Mouse (Mus musculus) midbrain, embryonic 16.5 days (tissue): Measurements from ENCODE around the gene Gm10721. TPM values are rescaled to one million over a fixed set of nuclear protein-coding genes. Genes with fewer than 3 reads are reported as not detected.
"Not testable (repeated sequence)": the region's sequence is repeated elsewhere in the genome, so short reads cannot be mapped to it uniquely, and the experiment has no call there.

Source experiments
- ATAC-seq: fragments of 200-750 bp; cut with Nextera tagmentation; 2 replicates; pipeline ENCODE4 v1.8.0; 2017; ENCODE audit warnings: moderate TSS enrichment
- H3K27ac ChIP-seq: fragments of 300-500 bp; sonication (generic); 2 replicates; pipeline ENCODE4 v1.5.1; 2014; ENCODE audit warnings: mild to moderate bottlenecking, low read length, mixed read lengths
- H3K27me3 ChIP-seq: fragments of 300-500 bp; sonication (generic); 2 replicates; pipeline ENCODE4 v1.6.1; 2014; ENCODE audit warnings: low read depth, low read length, mixed read lengths; ENCODE audit not compliant: control insufficient read depth, insufficient read depth
- H3K36me3 ChIP-seq: fragments of 300-500 bp; sonication (generic); 2 replicates; pipeline ENCODE4 v1.6.1; 2014; ENCODE audit warnings: mild to moderate bottlenecking, low read length, moderate library complexity, mixed read lengths; ENCODE audit not compliant: control insufficient read depth, insufficient read depth
- H3K4me1 ChIP-seq: fragments of 300-500 bp; sonication (generic); 2 replicates; pipeline ENCODE4 v1.6.1; 2014; ENCODE audit warnings: mild to moderate bottlenecking, low read length, mixed read lengths; ENCODE audit not compliant: control insufficient read depth, insufficient read depth
- H3K4me2 ChIP-seq: fragments of 300-500 bp; sonication (generic); 2 replicates; pipeline ENCODE4 v1.6.1; 2014; ENCODE audit warnings: mild to moderate bottlenecking, low read length, mixed read lengths
- H3K4me3 ChIP-seq: fragments of 300-500 bp; sonication (generic); 2 replicates; pipeline ENCODE4 v1.5.1; 2014; ENCODE audit warnings: low read depth, mild to moderate bottlenecking, low read length, moderate library complexity, mixed read lengths
- H3K9ac ChIP-seq: fragments of 300-500 bp; sonication (generic); 2 replicates; pipeline ENCODE4 v1.6.1; 2014; ENCODE audit warnings: low read depth, low read length, mixed read lengths
- H3K9me3 ChIP-seq: fragments of 300-500 bp; sonication (generic); replicated peaks from 2 replicates; pipeline ENCODE4 v1.6.1; 2014; ENCODE audit warnings: mild to moderate bottlenecking, low read length, mixed read lengths; ENCODE audit not compliant: control insufficient read depth, poor library complexity, severe bottlenecking
- WGBS: fragments of 180-500 bp; shearing (Covaris S2); extraction: QIAGEN DNeasy Blood & Tissue Kit; methylation state at CpG from one replicate; pipeline ENCODE4 v1.1.7; 2014; 5-methylcytosine and 5-hydroxymethylcytosine counted together
- polyA plus RNA-seq: library from polyadenylated mRNA; unstranded; fragments of >200 nt; fragmentation: Nextera tagmentation; extraction: Ambion mirVana; gene quantifications from 2 replicates; pipeline ENCODE4 v1.2.1, GENCODE M21; 2015

Gene Gm10721
- polyA plus RNA-seq: not detected in 2 replicates

DNA sequence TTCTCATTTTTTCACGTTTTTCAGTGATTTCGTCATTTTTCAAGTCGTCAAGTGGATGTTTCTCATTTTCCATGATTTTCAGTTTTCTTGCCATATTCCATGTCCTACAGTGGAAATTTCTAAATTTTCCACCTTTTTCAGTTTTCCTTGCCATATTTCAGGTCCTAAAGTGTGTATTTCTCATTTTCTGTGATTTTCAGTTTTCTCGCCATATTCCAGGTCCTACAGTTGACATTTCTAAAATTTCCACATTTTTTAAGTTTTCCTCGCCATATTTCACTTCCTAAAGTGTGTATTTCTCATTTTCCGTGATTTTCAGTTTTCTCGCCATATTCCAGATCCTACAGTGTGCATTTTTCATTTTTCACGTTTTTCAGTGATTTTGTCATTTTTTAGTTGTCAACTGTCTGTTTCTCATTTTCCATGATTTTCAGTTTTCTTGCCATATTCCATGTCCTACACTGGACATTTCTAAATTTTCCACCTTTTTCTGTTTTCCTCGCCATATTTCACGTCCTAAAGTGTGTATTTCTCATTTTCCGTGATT, at the start of gene Gm10721:
Gene Gm10721 (plus strand): TSS at position 408 of the 547 bp plus-strand sequence.
- not testable (repeated sequence) for H3K4me3 ChIP-seq, H3K9ac ChIP-seq, H3K9me3 ChIP-seq, H3K4me2 ChIP-seq, H3K4me1 ChIP-seq, H3K27ac ChIP-seq, H3K27me3 ChIP-seq, H3K36me3 ChIP-seq
- peak; percentile 72; the same call in 1 of the 2 replicates for ATAC-seq
- no CpG with 5 or more reads among the region's 11 CpGs for WGBS

DNA sequence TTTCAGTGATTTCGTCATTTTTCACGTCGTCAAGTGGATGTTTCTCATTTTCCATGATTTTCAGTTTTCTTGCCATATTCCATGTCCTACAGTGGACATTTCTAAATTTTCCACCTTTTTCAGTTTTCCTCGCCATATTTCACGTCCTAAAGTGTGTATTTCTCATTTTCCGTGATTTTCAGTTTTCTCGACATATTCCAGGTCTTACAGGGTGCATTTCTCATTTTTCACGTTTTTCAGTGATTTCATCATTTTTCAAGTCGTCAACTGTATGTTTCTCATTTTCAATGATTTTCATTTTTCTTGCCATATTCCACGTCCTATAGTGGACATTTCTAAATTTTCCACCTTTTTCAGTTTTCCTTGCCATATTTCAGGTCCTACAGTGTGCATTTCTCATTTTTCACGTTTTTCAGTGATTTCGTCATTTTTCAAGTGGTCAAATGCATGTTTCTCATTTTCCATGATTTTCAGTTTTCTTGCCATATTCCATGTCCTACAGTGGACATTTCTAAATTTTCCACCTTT, 12.4 kb upstream of the Gm10721 start, which contains the start of gene Gm10722:
Gene Gm10722 (plus strand): TSS at position 478 of the 528 bp plus-strand sequence.
- not testable (repeated sequence) for H3K4me2 ChIP-seq, H3K4me3 ChIP-seq, H3K9me3 ChIP-seq, H3K36me3 ChIP-seq, H3K27me3 ChIP-seq, H3K27ac ChIP-seq, H3K4me1 ChIP-seq, H3K9ac ChIP-seq, ATAC-seq
- WGBS: 74% methylated on average over 12 of the region's 12 CpGs

DNA sequence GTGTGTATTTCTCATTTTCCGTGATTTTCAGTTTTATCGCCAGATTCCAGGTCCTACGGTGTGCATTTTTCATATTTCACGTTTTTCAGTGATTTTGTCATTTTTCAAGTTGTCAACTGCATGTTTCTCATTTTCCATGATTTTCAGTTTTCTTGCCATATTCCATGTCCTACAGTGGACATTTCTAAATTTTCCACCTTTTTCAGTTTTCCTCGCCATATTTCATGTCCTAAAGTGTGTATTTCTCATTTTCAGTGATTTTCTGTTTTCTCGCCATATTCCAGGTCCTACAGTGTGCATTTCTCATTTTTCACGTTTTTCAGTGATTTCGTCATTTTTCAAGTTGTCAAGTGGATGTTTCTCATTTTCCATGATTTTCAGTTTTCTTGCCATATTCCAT, 11.9 kb upstream of the Gm10721 start:
- H3K27ac ChIP-seq, H3K4me1 ChIP-seq, H3K4me2 ChIP-seq, H3K36me3 ChIP-seq, H3K9me3 ChIP-seq, H3K9ac ChIP-seq, ATAC-seq, H3K27me3 ChIP-seq, H3K4me3 ChIP-seq: not testable (repeated sequence)
- 65% methylated on average over 8 of the region's 8 CpGs for WGBS

DNA sequence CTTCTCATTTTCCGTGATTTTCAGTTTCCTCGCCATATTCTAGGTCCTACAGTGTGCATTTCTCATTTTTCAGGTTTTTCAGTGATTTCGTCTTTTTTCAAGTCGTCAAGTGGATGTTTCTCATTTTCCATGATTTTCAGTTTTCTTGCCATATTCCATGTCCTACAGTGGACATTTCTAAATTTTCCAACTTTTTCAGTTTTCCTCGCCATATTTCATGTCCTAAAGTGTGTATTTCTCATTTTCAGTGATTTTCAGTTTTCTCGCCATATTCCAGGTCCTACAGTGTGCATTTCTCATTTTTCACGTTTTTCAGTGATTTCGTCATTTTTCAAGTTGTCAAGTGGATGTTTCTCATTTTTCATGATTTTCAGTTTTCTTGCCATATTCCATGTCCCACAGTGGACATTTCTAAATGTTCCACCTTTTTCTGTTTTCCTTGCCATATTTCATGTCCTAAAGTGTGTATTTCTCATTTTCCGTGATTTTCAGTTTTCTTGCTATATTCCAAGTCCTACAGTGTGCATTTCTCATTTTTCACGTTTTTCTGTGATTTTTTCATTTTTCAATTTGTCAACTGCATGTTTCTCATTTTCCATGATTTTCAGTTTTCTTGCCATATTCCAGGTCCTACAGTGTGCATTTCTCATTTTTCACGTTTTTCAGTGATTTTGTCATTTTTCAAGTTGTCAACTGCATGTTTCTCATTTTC, 10.8 kb upstream of the Gm10721 start:
- not testable (repeated sequence) for H3K36me3 ChIP-seq, H3K27ac ChIP-seq, H3K9me3 ChIP-seq, H3K4me1 ChIP-seq, H3K9ac ChIP-seq, H3K4me3 ChIP-seq, H3K4me2 ChIP-seq, H3K27me3 ChIP-seq
- WGBS: 64% methylated on average over 8 of the region's 11 CpGs
- peak; percentile 91 for ATAC-seq

DNA sequence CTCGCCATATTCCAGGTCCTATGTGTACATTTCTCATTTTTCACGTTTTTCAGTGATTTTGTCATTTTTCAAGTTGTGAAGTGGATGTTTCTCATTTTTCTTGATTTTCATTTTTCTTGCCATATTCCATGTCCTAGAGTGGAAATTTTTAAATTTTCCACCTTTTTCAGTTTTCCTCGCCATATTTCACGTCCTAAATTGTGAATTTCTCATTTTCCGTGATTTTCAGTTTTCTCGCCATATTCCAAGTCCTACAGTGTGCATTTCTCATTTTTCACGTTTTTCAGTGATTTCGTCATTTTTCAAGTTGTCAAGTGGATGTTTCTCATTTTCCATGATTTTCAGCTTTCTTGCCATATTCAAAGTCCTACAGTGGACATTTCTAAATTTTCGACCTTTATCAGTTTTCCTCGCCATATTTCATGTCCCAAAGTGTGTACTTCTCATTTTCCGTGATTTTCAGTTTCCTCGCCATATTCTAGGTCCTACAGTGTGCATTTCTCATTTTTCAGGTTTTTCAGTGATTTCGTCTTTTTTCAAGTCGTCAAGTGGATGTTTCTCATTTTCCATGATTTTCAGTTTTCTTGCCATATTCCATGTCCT, 10.0 kb upstream of the Gm10721 start, which contains the start of gene Gm11168:
Gene Gm11168 (plus strand): TSS at position 553 of the 603 bp plus-strand sequence.
- 69% methylated on average over 6 of the region's 14 CpGs for WGBS
- not testable (repeated sequence) for H3K4me1 ChIP-seq, H3K4me2 ChIP-seq, H3K9ac ChIP-seq, H3K27ac ChIP-seq, H3K36me3 ChIP-seq, H3K27me3 ChIP-seq, H3K9me3 ChIP-seq, H3K4me3 ChIP-seq, ATAC-seq

DNA sequence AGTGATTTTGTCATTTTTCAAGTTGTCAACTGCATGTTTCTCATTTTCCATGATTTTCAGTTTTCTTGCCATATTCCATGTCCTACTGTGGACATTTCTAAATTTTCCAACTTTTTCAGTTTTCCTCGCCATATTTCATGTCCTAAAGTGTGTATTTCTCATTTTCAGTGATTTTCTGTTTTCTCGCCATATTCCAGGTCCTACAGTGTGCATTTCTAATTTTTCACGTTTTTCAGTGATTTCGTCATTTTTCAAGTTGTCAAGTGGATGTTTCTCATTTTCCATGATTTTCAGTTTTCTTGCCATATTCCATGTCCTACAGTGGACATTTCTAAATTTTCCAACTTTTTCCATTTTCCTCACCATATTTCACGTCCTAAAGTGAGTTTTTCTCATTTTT, 6.8 kb upstream of the Gm10721 start:
- not testable (repeated sequence) for H3K4me2 ChIP-seq, H3K27ac ChIP-seq, H3K4me1 ChIP-seq, H3K9me3 ChIP-seq, H3K27me3 ChIP-seq, H3K36me3 ChIP-seq, H3K9ac ChIP-seq, H3K4me3 ChIP-seq, ATAC-seq
- 88% methylated on average over 1 of the region's 5 CpGs for WGBS

DNA sequence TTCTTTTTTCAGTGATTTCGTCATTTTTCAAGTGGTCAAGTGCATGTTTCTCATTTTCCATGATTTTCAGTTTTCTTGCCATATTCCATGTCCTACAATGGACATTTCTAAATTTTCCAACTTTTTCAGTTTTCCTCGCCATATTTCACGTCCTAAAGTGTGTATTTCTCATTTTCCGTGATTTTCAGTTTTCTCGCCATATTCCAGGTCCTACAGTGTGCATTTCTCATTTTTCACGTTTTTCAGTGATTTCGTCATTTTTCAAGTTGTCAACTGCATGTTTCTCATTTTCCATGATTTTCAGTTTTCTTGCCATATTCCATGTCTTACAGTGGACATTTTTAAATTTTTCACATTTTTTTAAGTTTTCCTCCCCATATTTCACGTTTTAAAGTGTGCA, 6.3 kb upstream of the Gm10721 start:
- not testable (repeated sequence) for H3K4me2 ChIP-seq, H3K9ac ChIP-seq, H3K4me3 ChIP-seq, H3K36me3 ChIP-seq, H3K27ac ChIP-seq, H3K4me1 ChIP-seq, H3K9me3 ChIP-seq, H3K27me3 ChIP-seq
- WGBS: 74% methylated on average over 7 of the region's 8 CpGs
- peak; percentile 81 for ATAC-seq

DNA sequence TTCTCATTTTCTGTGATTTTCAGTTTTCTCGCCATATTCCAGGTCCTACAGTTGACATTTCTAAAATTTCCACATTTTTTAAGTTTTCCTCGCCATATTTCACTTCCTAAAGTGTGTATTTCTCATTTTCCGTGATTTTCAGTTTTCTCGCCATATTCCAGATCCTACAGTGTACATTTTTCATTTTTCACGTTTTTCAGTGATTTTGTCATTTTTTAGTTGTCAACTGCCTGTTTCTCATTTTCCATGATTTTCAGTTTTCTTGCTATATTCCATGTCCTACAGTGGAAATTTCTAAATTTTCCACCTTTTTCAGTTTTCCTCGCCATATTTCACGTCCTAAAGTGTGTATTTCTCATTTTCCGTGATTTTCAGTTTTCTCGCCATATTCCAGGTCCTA, 5.7 kb upstream of the Gm10721 start:
- H3K9ac ChIP-seq, H3K4me3 ChIP-seq, H3K36me3 ChIP-seq, H3K9me3 ChIP-seq, H3K4me1 ChIP-seq, H3K27me3 ChIP-seq, H3K4me2 ChIP-seq, H3K27ac ChIP-seq: not testable (repeated sequence)
- WGBS: 79% methylated on average over 6 of the region's 9 CpGs
- peak; percentile 47 for ATAC-seq

DNA sequence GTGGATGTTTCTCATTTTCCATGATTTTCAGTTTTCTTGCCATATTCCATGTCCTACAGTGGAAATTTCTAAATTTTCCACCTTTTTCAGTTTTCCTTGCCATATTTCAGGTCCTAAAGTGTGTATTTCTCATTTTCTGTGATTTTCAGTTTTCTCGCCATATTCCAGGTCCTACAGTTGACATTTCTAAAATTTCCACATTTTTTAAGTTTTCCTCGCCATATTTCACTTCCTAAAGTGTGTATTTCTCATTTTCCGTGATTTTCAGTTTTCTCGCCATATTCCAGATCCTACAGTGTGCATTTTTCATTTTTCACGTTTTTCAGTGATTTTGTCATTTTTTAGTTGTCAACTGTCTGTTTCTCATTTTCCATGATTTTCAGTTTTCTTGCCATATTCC, 3.6 kb upstream of the Gm10721 start:
- H3K27ac ChIP-seq, H3K9me3 ChIP-seq, H3K4me1 ChIP-seq, H3K4me3 ChIP-seq, H3K36me3 ChIP-seq, H3K9ac ChIP-seq, H3K4me2 ChIP-seq, H3K27me3 ChIP-seq: not testable (repeated sequence)
- no CpG with 5 or more reads among the region's 5 CpGs for WGBS
- ATAC-seq: peak; percentile 57; the same call in 1 of the 2 replicates
